Mouse (Mus musculus): ENCODE measurements at regions not wholly inside any gene's neighbourhood (a gene's known extent, or its start where the extent isn't known, plus 50 kb on each side); places are given as distances from the start of the nearest gene placed in this dataset.

- H3K27ac ChIP-seq (ENCODE audit: control insufficient read depth, insufficient read depth, low read length): no peak overlapping the region
- H3K4me1 ChIP-seq (replicated peaks; ENCODE audit: control insufficient read depth, insufficient read depth, low read length): no peaks in the 10 kb centered on the region
- no peaks in the 10 kb centered on the region for H3K27me3 ChIP-seq (ENCODE audit: control insufficient read depth, insufficient read depth, low read length)
- no peak for DNase-seq
- TF ChIP-seq CTCF (IDR thresholded peaks at IDR 0.05; ENCODE audit: borderline replicate concordance, control insufficient read depth, extremely low read depth, insufficient read depth, low read length, poor library complexity) (no peak), POLR2A (IDR thresholded peaks at IDR 0.05; ENCODE audit: control insufficient read depth, extremely low read depth, insufficient read depth, low read length, poor library complexity) (no peak)
- 61% methylated on average over 4 of the region's 4 CpGs for WGBS
- H3K4me3 ChIP-seq (ENCODE audit: control insufficient read depth, insufficient read depth, low read length): no peak overlapping the region
- H3K36me3 ChIP-seq (ENCODE audit: control insufficient read depth, insufficient read depth, low read length): no peaks in the 10 kb centered on the region
These were observed 134.7 kb downstream of the Ddx1 start for GRCm38 (mm10) chr12:13114341-13114740.

GRCm38 (mm10) chr12:13106931-13107330 is 142.1 kb downstream of the Ddx1 start:
- H3K27me3 ChIP-seq (ENCODE audit: control insufficient read depth, insufficient read depth, low read length): no peaks in the 10 kb centered on the region
- TF ChIP-seq CTCF (IDR thresholded peaks at IDR 0.05; ENCODE audit: borderline replicate concordance, control insufficient read depth, extremely low read depth, insufficient read depth, low read length, poor library complexity) (no peak), POLR2A (IDR thresholded peaks at IDR 0.05; ENCODE audit: control insufficient read depth, extremely low read depth, insufficient read depth, low read length, poor library complexity) (no peak)
- WGBS: 94% methylated on average over 3 of the region's 3 CpGs
- H3K36me3 ChIP-seq (ENCODE audit: control insufficient read depth, insufficient read depth, low read length): no peaks in the 10 kb centered on the region
- no peak overlapping the region for H3K27ac ChIP-seq (ENCODE audit: control insufficient read depth, insufficient read depth, low read length)
- no peak overlapping the region for H3K4me3 ChIP-seq (ENCODE audit: control insufficient read depth, insufficient read depth, low read length)
- H3K4me1 ChIP-seq (replicated peaks; ENCODE audit: control insufficient read depth, insufficient read depth, low read length): no peaks in the 10 kb centered on the region
- no peak for DNase-seq

GRCm38 (mm10) chr12:13100505-13101354 is 148.3 kb downstream of the Ddx1 start:
- no peaks in the 10 kb centered on the region for H3K4me1 ChIP-seq (replicated peaks; ENCODE audit: control insufficient read depth, insufficient read depth, low read length)
- no peak overlapping the region for H3K27ac ChIP-seq (ENCODE audit: control insufficient read depth, insufficient read depth, low read length)
- TF ChIP-seq POLR2A (IDR thresholded peaks at IDR 0.05; ENCODE audit: control insufficient read depth, extremely low read depth, insufficient read depth, low read length, poor library complexity): no peak
- no peak for TF ChIP-seq CTCF (IDR thresholded peaks at IDR 0.05; ENCODE audit: borderline replicate concordance, control insufficient read depth, extremely low read depth, insufficient read depth, low read length, poor library complexity)
- no peak overlapping the region for H3K4me3 ChIP-seq (ENCODE audit: control insufficient read depth, insufficient read depth, low read length)
- no peaks in the 10 kb centered on the region for H3K27me3 ChIP-seq (ENCODE audit: control insufficient read depth, insufficient read depth, low read length)
- H3K36me3 ChIP-seq (ENCODE audit: control insufficient read depth, insufficient read depth, low read length): no peaks in the 10 kb centered on the region
- no peak for DNase-seq
- WGBS: 89% methylated on average over 12 of the region's 12 CpGs

DNA sequence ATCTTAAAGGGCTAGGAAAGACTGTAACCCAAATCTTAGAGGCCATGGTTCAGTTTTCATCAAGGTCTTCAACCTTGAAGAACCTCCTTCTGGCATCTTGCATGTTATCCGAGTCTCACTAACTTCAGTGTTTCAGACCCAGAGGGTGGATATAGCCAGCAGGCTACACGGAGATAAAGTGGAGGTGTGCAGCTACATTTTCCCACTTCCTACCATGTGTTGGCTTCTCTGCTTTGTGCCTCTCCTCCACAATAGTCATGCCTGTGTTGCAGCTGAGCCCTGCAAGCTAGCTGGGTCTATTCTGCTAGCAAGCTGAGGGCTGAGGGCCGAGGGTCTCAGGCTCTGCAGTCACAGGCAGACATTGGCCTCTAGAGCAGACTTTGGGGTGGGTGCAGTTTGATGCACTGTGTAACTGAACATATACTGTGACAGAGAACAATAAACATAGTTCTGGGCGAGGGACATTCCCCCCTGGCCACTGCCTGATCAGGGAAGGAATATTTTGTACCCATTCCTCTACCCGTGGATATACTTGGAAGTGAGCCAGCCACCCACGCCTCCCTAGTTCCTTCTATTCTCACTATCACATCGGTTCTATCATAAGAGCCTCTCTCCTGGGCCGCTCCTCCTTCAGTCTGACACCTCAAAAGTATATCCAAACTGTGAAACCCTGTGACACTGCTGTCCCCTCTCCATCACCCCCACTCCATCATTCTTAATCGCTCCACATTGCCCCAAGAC is 152.6 kb upstream of the Mycn start:
- Histone ChIP-seq H3K27ac (ENCODE audit: control insufficient read depth, insufficient read depth, low read length) (no peak overlapping the region), H3K4me3 (ENCODE audit: control insufficient read depth, insufficient read depth, low read length) (no peak overlapping the region), H3K4me1 (replicated peaks; ENCODE audit: control insufficient read depth, insufficient read depth, low read length) (no peaks in the 10 kb centered on the region), H3K36me3 (ENCODE audit: control insufficient read depth, insufficient read depth, low read length) (no peaks in the 10 kb centered on the region), H3K27me3 (ENCODE audit: control insufficient read depth, insufficient read depth, low read length) (no peaks in the 10 kb centered on the region)
- DNase-seq: no peak
- TF ChIP-seq POLR2A (IDR thresholded peaks at IDR 0.05; ENCODE audit: control insufficient read depth, extremely low read depth, insufficient read depth, low read length, poor library complexity) (no peak), CTCF (IDR thresholded peaks at IDR 0.05; ENCODE audit: borderline replicate concordance, control insufficient read depth, extremely low read depth, insufficient read depth, low read length, poor library complexity) (no peak)
- 82% methylated on average over 9 of the region's 9 CpGs for WGBS

DNA sequence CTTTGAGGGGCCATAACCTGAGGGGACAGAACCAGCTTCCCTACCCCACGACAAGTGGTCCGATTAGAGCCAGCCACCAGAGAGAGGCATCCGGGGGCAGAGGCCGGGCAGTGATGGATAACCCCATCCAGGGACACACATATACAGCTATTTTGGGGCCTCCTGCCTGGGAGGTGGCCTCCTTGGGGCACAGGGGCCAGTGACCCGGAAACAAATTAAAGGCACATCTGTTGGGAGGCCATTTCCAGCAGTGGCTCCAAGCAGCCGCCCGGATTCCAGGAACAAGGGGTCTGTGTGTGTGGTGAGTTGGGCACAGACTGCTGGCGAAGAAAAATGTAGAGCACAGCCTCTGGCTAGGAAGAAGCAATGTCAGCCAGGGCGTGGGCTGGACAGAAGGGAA is 144.2 kb upstream of the Mycn start:
- Histone ChIP-seq H3K27ac (ENCODE audit: control insufficient read depth, insufficient read depth, low read length) (no peak overlapping the region), H3K4me1 (replicated peaks; ENCODE audit: control insufficient read depth, insufficient read depth, low read length) (no peaks in the 10 kb centered on the region), H3K36me3 (ENCODE audit: control insufficient read depth, insufficient read depth, low read length) (no peaks in the 10 kb centered on the region), H3K4me3 (ENCODE audit: control insufficient read depth, insufficient read depth, low read length) (no peak overlapping the region), H3K27me3 (ENCODE audit: control insufficient read depth, insufficient read depth, low read length) (no peaks in the 10 kb centered on the region)
- 95% methylated on average over 9 of the region's 9 CpGs for WGBS
- DNase-seq: no peak
- TF ChIP-seq POLR2A (IDR thresholded peaks at IDR 0.05; ENCODE audit: control insufficient read depth, extremely low read depth, insufficient read depth, low read length, poor library complexity) (no peak), CTCF (IDR thresholded peaks at IDR 0.05; ENCODE audit: borderline replicate concordance, control insufficient read depth, extremely low read depth, insufficient read depth, low read length, poor library complexity) (no peak)

- Histone ChIP-seq H3K4me1 (replicated peaks; ENCODE audit: control insufficient read depth, insufficient read depth, low read length) (no peaks in the 10 kb centered on the region), H3K27ac (ENCODE audit: control insufficient read depth, insufficient read depth, low read length) (no peak overlapping the region), H3K4me3 (ENCODE audit: control insufficient read depth, insufficient read depth, low read length) (no peak overlapping the region), H3K27me3 (ENCODE audit: control insufficient read depth, insufficient read depth, low read length) (no peaks in the 10 kb centered on the region), H3K36me3 (ENCODE audit: control insufficient read depth, insufficient read depth, low read length) (no peaks in the 10 kb centered on the region)
- no peak for DNase-seq
- TF ChIP-seq CTCF (IDR thresholded peaks at IDR 0.05; ENCODE audit: borderline replicate concordance, control insufficient read depth, extremely low read depth, insufficient read depth, low read length, poor library complexity): no peak
- WGBS: 97% methylated on average over 6 of the region's 6 CpGs
These were observed 143.8 kb upstream of the Mycn start for GRCm38 (mm10) chr12:13085484-13085883.
